Mouse (Mus musculus): ENCODE measurements around the gene Ksr1.

- TF ChIP-seq POLR2A (IDR thresholded peaks at IDR 0.05; ENCODE audit: borderline replicate concordance, extremely low read depth, insufficient read depth, insufficient read length, poor library complexity, severe bottlenecking): no peak
- TF ChIP-seq CTCF (IDR thresholded peaks at IDR 0.05; ENCODE audit: borderline replicate concordance, extremely low read depth, insufficient read depth, insufficient read length): no peak
Measured at GRCm38 (mm10) chr11:79057809-79058208, 88.4 kb downstream of the Ksr1 start.

Data from brain, embryonic 14.5 days (tissue).